Mouse (Mus musculus): ENCODE results near the gene Gcnt3.

Gene Gcnt3

GRCm38 (mm10) chr9:70048751-70049415 is 11.0 kb upstream of the Gcnt3 start:
- in situ Hi-C loops (cut with MboI; ENCODE audit: low pct_unique_long_range_greater_than_20kb in 1 of 2, low sequenced_read_pairs in 2 of 2, unreplicated experiment in 1 of 2): no loop called here

GRCm38 (mm10) chr9:70048280-70048679 is 10.4 kb upstream of the Gcnt3 start:
- in situ Hi-C loops (cut with MboI; ENCODE audit: low pct_unique_long_range_greater_than_20kb in 1 of 2, low sequenced_read_pairs in 2 of 2, unreplicated experiment in 1 of 2): no loop called here

GRCm38 (mm10) chr9:70047839-70048238 is 10.0 kb upstream of the Gcnt3 start:
- in situ Hi-C loops (cut with MboI; ENCODE audit: low pct_unique_long_range_greater_than_20kb in 1 of 2, low sequenced_read_pairs in 2 of 2, unreplicated experiment in 1 of 2): no loop called here

- in situ Hi-C loops (cut with MboI; ENCODE audit: low pct_unique_long_range_greater_than_20kb in 1 of 2, low sequenced_read_pairs in 2 of 2, unreplicated experiment in 1 of 2): no loop called here
Observed at GRCm38 (mm10) chr9:70046255-70046654, 8.4 kb upstream of the Gcnt3 start.

GRCm38 (mm10) chr9:70044865-70045264 is 7.0 kb upstream of the Gcnt3 start:
- in situ Hi-C loops (cut with MboI; ENCODE audit: low pct_unique_long_range_greater_than_20kb in 1 of 2, low sequenced_read_pairs in 2 of 2, unreplicated experiment in 1 of 2): no loop called here

- in situ Hi-C loops (cut with MboI; ENCODE audit: low pct_unique_long_range_greater_than_20kb in 1 of 2, low sequenced_read_pairs in 2 of 2, unreplicated experiment in 1 of 2): no loop called here
Observed at GRCm38 (mm10) chr9:70042935-70043334, 5.0 kb upstream of the Gcnt3 start.

GRCm38 (mm10) chr9:70042137-70042536 is 4.2 kb upstream of the Gcnt3 start:
- in situ Hi-C loops (cut with MboI; ENCODE audit: low pct_unique_long_range_greater_than_20kb in 1 of 2, low sequenced_read_pairs in 2 of 2, unreplicated experiment in 1 of 2): no loop called here

GRCm38 (mm10) chr9:70040570-70040969 is 2.7 kb upstream of the Gcnt3 start:
- in situ Hi-C loops (cut with MboI; ENCODE audit: low pct_unique_long_range_greater_than_20kb in 1 of 2, low sequenced_read_pairs in 2 of 2, unreplicated experiment in 1 of 2): no loop called here

- in situ Hi-C loops (cut with MboI; ENCODE audit: low pct_unique_long_range_greater_than_20kb in 1 of 2, low sequenced_read_pairs in 2 of 2, unreplicated experiment in 1 of 2): no loop called here
Observed at GRCm38 (mm10) chr9:70039597-70040385, 1.9 kb upstream of the Gcnt3 start.

GRCm38 (mm10) chr9:70036646-70037045 is 1.2 kb downstream of the Gcnt3 start:
- in situ Hi-C loops (cut with MboI; ENCODE audit: low pct_unique_long_range_greater_than_20kb in 1 of 2, low sequenced_read_pairs in 2 of 2, unreplicated experiment in 1 of 2): no loop called here

- in situ Hi-C loops (cut with MboI; ENCODE audit: low pct_unique_long_range_greater_than_20kb in 1 of 2, low sequenced_read_pairs in 2 of 2, unreplicated experiment in 1 of 2): no loop called here
Observed at GRCm38 (mm10) chr9:70034702-70035101, 3.2 kb downstream of the Gcnt3 start.

- in situ Hi-C loops (cut with MboI; ENCODE audit: low pct_unique_long_range_greater_than_20kb in 1 of 2, low sequenced_read_pairs in 2 of 2, unreplicated experiment in 1 of 2): no loop called here
Observed at GRCm38 (mm10) chr9:70033056-70033455, 4.8 kb downstream of the Gcnt3 start.

GRCm38 (mm10) chr9:70032167-70032566 is 5.7 kb downstream of the Gcnt3 start:
- in situ Hi-C loops (cut with MboI; ENCODE audit: low pct_unique_long_range_greater_than_20kb in 1 of 2, low sequenced_read_pairs in 2 of 2, unreplicated experiment in 1 of 2): no loop called here

- in situ Hi-C loops (cut with MboI; ENCODE audit: low pct_unique_long_range_greater_than_20kb in 1 of 2, low sequenced_read_pairs in 2 of 2, unreplicated experiment in 1 of 2): loop anchor here (5.0 to 10.0 kb wide), 2 partner anchors 52 to 59 kb away; no protein-coding TSS in a partner anchor
Observed at GRCm38 (mm10) chr9:70025365-70026012, 12.4 kb downstream of the Gcnt3 start.

- in situ Hi-C loops (cut with MboI; ENCODE audit: low pct_unique_long_range_greater_than_20kb in 1 of 2, low sequenced_read_pairs in 2 of 2, unreplicated experiment in 1 of 2): loop anchor here (5.0 to 10.0 kb wide), 2 partner anchors 53 to 60 kb away; no protein-coding TSS in a partner anchor
Observed at GRCm38 (mm10) chr9:70024648-70025047, 13.2 kb downstream of the Gcnt3 start.

- in situ Hi-C loops (cut with MboI; ENCODE audit: low pct_unique_long_range_greater_than_20kb in 1 of 2, low sequenced_read_pairs in 2 of 2, unreplicated experiment in 1 of 2): loop anchor here in 1 of 2 experiments (10.0 kb wide), 1 partner anchor 61 kb away; no protein-coding TSS in a partner anchor
Observed at GRCm38 (mm10) chr9:70023615-70024014, 14.3 kb downstream of the Gcnt3 start.

- in situ Hi-C loops (cut with MboI; ENCODE audit: low pct_unique_long_range_greater_than_20kb in 1 of 2, low sequenced_read_pairs in 2 of 2, unreplicated experiment in 1 of 2): loop anchor here in 1 of 2 experiments (10.0 kb wide), 1 partner anchor 63 kb away; no protein-coding TSS in a partner anchor
Observed at GRCm38 (mm10) chr9:70022083-70022482, 15.8 kb downstream of the Gcnt3 start.

- in situ Hi-C loops (cut with MboI; ENCODE audit: low pct_unique_long_range_greater_than_20kb in 1 of 2, low sequenced_read_pairs in 2 of 2, unreplicated experiment in 1 of 2): loop anchor here in 1 of 2 experiments (10.0 kb wide), 1 partner anchor 63 kb away; no protein-coding TSS in a partner anchor
Observed at GRCm38 (mm10) chr9:70021610-70022009, 16.3 kb downstream of the Gcnt3 start.

GRCm38 (mm10) chr9:70018879-70019278 is 19.0 kb downstream of the Gcnt3 start:
- in situ Hi-C loops (cut with MboI; ENCODE audit: low pct_unique_long_range_greater_than_20kb in 1 of 2, low sequenced_read_pairs in 2 of 2, unreplicated experiment in 1 of 2): no loop called here

Measured in mouse embryonic stem cell (cell line).